In genomic region chr11:115452281-115452860, GRCm38 (mm10) we compare ENCODE assay signal across 28 mouse cellular contexts. TPM values are rescaled to one million over a fixed set of nuclear protein-coding genes. Genes with fewer than 3 reads are reported as not detected.
DNase-seq lines count a peak whose midpoint lies in the region; ATAC-seq and TF ChIP-seq lines count a peak whose summit lies in the region.
"Had no signal": no experiment of that assay in that cellular context is flagged by ENCODE, and none has a peak within 500 bp of the region (broad histone marks: within the 10 kb centered on the region; RNA-seq: fewer than 3 reads in every experiment).

No protein-coding gene starts in this region.

- no peak overlapping the region for H3K4me2 ChIP-seq in forebrain, embryonic 15.5 days (replicated peaks)
- H3K4me2 ChIP-seq: embryonic facial prominence, embryonic 13.5 days; hindbrain, embryonic 12.5 days; intestine, embryonic 15.5 days; limb, embryonic 12.5 days; liver, embryonic 15.5 days; lung, embryonic 14.5 days; midbrain, embryonic 15.5 days had no signal

- no peaks in the 10 kb centered on the region for H3K36me3 ChIP-seq in kidney, adult 2 months (ENCODE audit: control insufficient read depth, insufficient read depth, low read length)
- H3K36me3 ChIP-seq in forebrain, embryonic 15.5 days = no peaks in the 10 kb centered on the region
- H3K36me3 ChIP-seq: embryonic facial prominence, embryonic 13.5 days; forebrain, embryonic 10.5 days; hindbrain, embryonic 12.5 days; intestine, embryonic 15.5 days; limb, embryonic 12.5 days; liver, embryonic 15.5 days; midbrain, embryonic 10.5 days; midbrain, embryonic 15.5 days had no signal

- no peak for TF ChIP-seq POLR2A in kidney, adult 2 months (IDR thresholded peaks at IDR 0.05; ENCODE audit: low read depth, low read length)
- no peak for TF ChIP-seq POLR2A in brain, embryonic 14.5 days (IDR thresholded peaks at IDR 0.05; ENCODE audit: borderline replicate concordance, extremely low read depth, insufficient read depth, insufficient read length, poor library complexity, severe bottlenecking)

- ATAC-seq in forebrain, embryonic 15.5 days (replicated peaks) = no peak
- ATAC-seq: forebrain, embryonic 16.5 days; hindbrain, postnatal 0 days; intestine, embryonic 15.5 days; midbrain, embryonic 15.5 days had no signal

- peak overlapping the region; percentile 69; the same call in 1 of the 2 replicates for H3K27ac ChIP-seq in kidney, adult 2 months (ENCODE audit: insufficient read depth, low read depth, low read length)
- no peak overlapping the region for H3K27ac ChIP-seq in forebrain, embryonic 15.5 days (replicated peaks)
- H3K27ac ChIP-seq: embryonic facial prominence, embryonic 13.5 days; forebrain, embryonic 10.5 days; gastrocnemius, adult 2 months; hindbrain, embryonic 12.5 days; hindbrain, postnatal 0 days; intestine, embryonic 15.5 days; limb, embryonic 12.5 days; liver, embryonic 15.5 days; midbrain, embryonic 10.5 days; midbrain, embryonic 15.5 days; stomach, postnatal 0 days had no signal

- H3K9me3 ChIP-seq in forebrain, embryonic 15.5 days = no peaks in the 10 kb centered on the region
- H3K9me3 ChIP-seq: embryonic facial prominence, embryonic 13.5 days; intestine, embryonic 15.5 days; limb, embryonic 12.5 days; liver, embryonic 15.5 days; midbrain, embryonic 10.5 days; midbrain, embryonic 15.5 days had no signal

- peaks cover 40% of the 10 kb centered on the region for H3K4me1 ChIP-seq in kidney, adult 2 months (ENCODE audit: control insufficient read depth, insufficient read depth, low read length)
- H3K4me1 ChIP-seq in forebrain, embryonic 15.5 days = no peaks in the 10 kb centered on the region
- H3K4me1 ChIP-seq: midbrain, embryonic 15.5 days had no signal

- TF ChIP-seq CTCF in kidney, adult 2 months (conservative IDR thresholded peaks at IDR 0.05; ENCODE audit: insufficient read depth, insufficient read length, low read depth, low read length) = no peak
- TF ChIP-seq CTCF in brain, embryonic 14.5 days (IDR thresholded peaks at IDR 0.05; ENCODE audit: borderline replicate concordance, extremely low read depth, insufficient read depth, insufficient read length) = no peak

- H3K27me3 ChIP-seq in kidney, adult 2 months (replicated peaks; ENCODE audit: control insufficient read depth, insufficient read depth, low read length) = no peaks in the 10 kb centered on the region
- no peaks in the 10 kb centered on the region for H3K27me3 ChIP-seq in forebrain, embryonic 15.5 days
- H3K27me3 ChIP-seq: embryonic facial prominence, embryonic 13.5 days; intestine, embryonic 15.5 days; limb, embryonic 12.5 days; liver, embryonic 15.5 days; midbrain, embryonic 15.5 days had no signal

- H3K4me3 ChIP-seq in kidney, adult 2 months (ENCODE audit: insufficient read depth, low read depth, low read length) = no peak overlapping the region
- no peak overlapping the region for H3K4me3 ChIP-seq in forebrain, embryonic 15.5 days
- H3K4me3 ChIP-seq: embryonic facial prominence, embryonic 13.5 days; forebrain, embryonic 10.5 days; gastrocnemius, adult 2 months; hindbrain, embryonic 12.5 days; intestine, embryonic 15.5 days; limb, embryonic 12.5 days; liver, embryonic 15.5 days; midbrain, embryonic 10.5 days; midbrain, embryonic 15.5 days had no signal

- no peak for DNase-seq in kidney, adult 2 months
- DNase-seq in kidney, adult 9 months = no peak
- peak; percentile 63 for DNase-seq in thymus, postnatal 25 days
- DNase-seq in thymus, postnatal 14 days = no peak
- peak; percentile 23 for DNase-seq in brain, embryonic 14.5 days (ENCODE audit: low read depth)
- DNase-seq in retina, postnatal 7 days (ENCODE audit: low read depth, low spot score) = peak; percentile 79
- DNase-seq in embryo, embryonic 10 days (ENCODE audit: low spot score) = no peak
- DNase-seq: adrenal gland, adult 8-10 months; cerebellum, adult 8-10 months; cerebellum, postnatal 36 days; gastrocnemius, adult 2 months; heart, postnatal 36 days; kidney, adult 8-10 months; lung, embryonic 14.5 days; lung, postnatal 14 days; right cerebral cortex, postnatal 14 days had no signal

- WGBS in kidney, adult 2 months = 74% methylated on average over 7 of the region's 7 CpGs
- whole genome bisulfite sequencing in forebrain, embryonic 15.5 days = 76% methylated on average over 7 of the region's 7 CpGs

- H3K9ac ChIP-seq in forebrain, embryonic 15.5 days (replicated peaks) = no peak overlapping the region
- H3K9ac ChIP-seq: embryonic facial prominence, embryonic 13.5 days; hindbrain, embryonic 12.5 days; intestine, embryonic 15.5 days; limb, embryonic 12.5 days; liver, embryonic 15.5 days; lung, embryonic 14.5 days; midbrain, embryonic 15.5 days had no signal

RNA-seq across cellular contexts. Expression of gene Slc16a5, which starts 9.9 kb away (rescaled TPM):
- 31.1 and 42.8 TPM in 2 replicates for polyA plus RNA-seq in kidney, adult 2 months (2012; rRNA removed)
- not detected in 2 replicates for polyA plus RNA-seq in brain, embryonic 14.5 days (2012; rRNA removed)
- polyA plus RNA-seq in forebrain, embryonic 15.5 days (2015; fragmentation: Nextera tagmentation; extraction: Ambion mirVana) = 0.10 TPM in 1 of 2 replicates, not detected in the other
- polyA plus RNA-seq: forebrain, embryonic 16.5 days; hindbrain, embryonic 12.5 days; limb, embryonic 12.5 days had no signal

RNA-seq across cellular contexts. Expression of gene Trim80, which starts 12.0 kb away (rescaled TPM):
- 0.28 and 0.37 TPM in 2 replicates for polyA plus RNA-seq in kidney, adult 2 months (2012; rRNA removed)
- polyA plus RNA-seq in brain, embryonic 14.5 days (2012; rRNA removed) = 0.04 and 0.12 TPM in 2 replicates
- polyA plus RNA-seq in forebrain, embryonic 15.5 days (2015; fragmentation: Nextera tagmentation; extraction: Ambion mirVana) = not detected in 2 replicates
- polyA plus RNA-seq: forebrain, embryonic 16.5 days; hindbrain, embryonic 12.5 days; limb, embryonic 12.5 days; lung, embryonic 14.5 days; midbrain, embryonic 15.5 days had no signal

RNA-seq across cellular contexts. Expression of gene Armc7, which starts 23.1 kb away (rescaled TPM):
- 6.8 and 7.3 TPM in 2 replicates for polyA plus RNA-seq in kidney, adult 2 months (2012; rRNA removed)
- 12.4 and 15.1 TPM in 2 replicates for polyA plus RNA-seq in brain, embryonic 14.5 days (2012; rRNA removed)
- polyA plus RNA-seq in forebrain, embryonic 15.5 days (2015; fragmentation: Nextera tagmentation; extraction: Ambion mirVana) = 15.6 and 16.1 TPM in 2 replicates

RNA-seq across cellular contexts. Expression of gene Kctd2, which starts 32.4 kb away (rescaled TPM):
- polyA plus RNA-seq in kidney, adult 2 months (2012; rRNA removed) = 35.4 and 37.8 TPM in 2 replicates
- 45.9 and 46.8 TPM in 2 replicates for polyA plus RNA-seq in brain, embryonic 14.5 days (2012; rRNA removed)
- 23.6 and 26.3 TPM in 2 replicates for polyA plus RNA-seq in forebrain, embryonic 15.5 days (2015; fragmentation: Nextera tagmentation; extraction: Ambion mirVana)

RNA-seq across cellular contexts. Expression of gene Atp5h, which starts 32.6 kb away (rescaled TPM):
- 296 and 478 TPM in 2 replicates for polyA plus RNA-seq in kidney, adult 2 months (2012; rRNA removed)
- polyA plus RNA-seq in brain, embryonic 14.5 days (2012; rRNA removed) = 399 and 402 TPM in 2 replicates
- polyA plus RNA-seq in forebrain, embryonic 15.5 days (2015; fragmentation: Nextera tagmentation; extraction: Ambion mirVana) = 722 and 770 TPM in 2 replicates

Comparison
In these comparisons a context has a peak if more than half of its experiments do, and no peak if none do; other contexts are left out.
1. DNase-seq: peak in thymus, postnatal 25 days (single experiment), brain, embryonic 14.5 days (single experiment) and retina, postnatal 7 days (single experiment); none in kidney, adult 2 months (single experiment), kidney, adult 9 months (single experiment), thymus, postnatal 14 days (single experiment) and embryo, embryonic 10 days (single experiment).
2. RNA of gene Slc16a5, which starts 9.9 kb away (polyA plus RNA-seq): 31.1 to 42.8 TPM in kidney, adult 2 months; 0.10 TPM in forebrain, embryonic 15.5 days and not detected in brain, embryonic 14.5 days; every median in the first group is over 10 times any median in the second.